Mouse (Mus musculus): ENCODE measurements around the gene Synm.

The Synm gene

GRCm38 (mm10) chr7:67695906-67696305 is 63.6 kb downstream of the Synm start:
- no peak for DNase-seq

GRCm38 (mm10) chr7:67692791-67693538 is 66.6 kb downstream of the Synm start:
- no peak for DNase-seq

- DNase-seq: no peak
These were observed 67.4 kb downstream of the Synm start for GRCm38 (mm10) chr7:67692141-67692540.

GRCm38 (mm10) chr7:67691036-67691435 is 68.5 kb downstream of the Synm start:
- no peak for DNase-seq

- no peak for DNase-seq
These were observed 69.7 kb downstream of the Synm start for GRCm38 (mm10) chr7:67689793-67690192.

GRCm38 (mm10) chr7:67688281-67688680 is 71.3 kb downstream of the Synm start:
- no peak for DNase-seq

GRCm38 (mm10) chr7:67686545-67686944 is 73.0 kb downstream of the Synm start:
- DNase-seq: no peak

GRCm38 (mm10) chr7:67683006-67683405 is 76.5 kb downstream of the Synm start:
- no peak for DNase-seq

GRCm38 (mm10) chr7:67681078-67681477 is 78.5 kb downstream of the Synm start:
- no peak for DNase-seq
